Mouse (Mus musculus) ES-E14 (cell line): ENCODE data around the gene Pla2g6. TPM values are rescaled to one million over a fixed set of nuclear protein-coding genes. Genes with fewer than 3 reads are reported as not detected.

Experiments used
- DNase-seq: peaks from one replicate; pipeline ENCODE4 v3.0.0-alpha.2; 2013; ENCODE audit warnings: low read depth, low spot score
- H3K27ac ChIP-seq: 2 replicates; pipeline ENCODE4 v1.5.1; 2012; ENCODE audit warnings: low read depth, mild to moderate bottlenecking, low read length, moderate library complexity, mixed read lengths; ENCODE audit not compliant: poor library complexity, insufficient read depth, severe bottlenecking
- H3K36me3 ChIP-seq: 2 replicates; pipeline ENCODE4 v1.6.1; 2012; ENCODE audit warnings: mild to moderate bottlenecking, low read length, moderate library complexity, mixed read lengths; ENCODE audit not compliant: control insufficient read depth, poor library complexity, insufficient read depth, severe bottlenecking
- H3K4me1 ChIP-seq, 2 experiments: fragments of 150-350 bp in 1 of 2; sonication (generic) in 1 of 2; 2 replicates each; pipeline ENCODE4 v1.6.1; 2012; ENCODE audit warnings: low read length in 2 of 2, mild to moderate bottlenecking in 1 of 2, mixed read lengths in 1 of 2; ENCODE audit not compliant: control insufficient read depth in 2 of 2, insufficient read depth in 2 of 2, poor library complexity in 1 of 2
- H3K4me3 ChIP-seq, 2 experiments: fragments of 150-350 bp in 1 of 2; sonication (generic) in 1 of 2; 2 replicates each; pipeline ENCODE4 v1.5.1; 2012; ENCODE audit warnings: low read length in 2 of 2, low read depth in 1 of 2, mild to moderate bottlenecking in 1 of 2, mixed read lengths in 1 of 2; ENCODE audit not compliant: insufficient read depth in 1 of 2, poor library complexity in 1 of 2, severe bottlenecking in 1 of 2
- H3K9ac ChIP-seq: 2 replicates; pipeline ENCODE4 v1.6.1; 2012; ENCODE audit warnings: low read depth, mild to moderate bottlenecking, low read length, mixed read lengths; ENCODE audit not compliant: poor library complexity, insufficient read depth, severe bottlenecking
- H3K9me3 ChIP-seq: fragments of 150-350 bp; sonication (generic); 2 replicates; pipeline ENCODE4 v1.6.1; 2012; ENCODE audit warnings: low read depth, mild to moderate bottlenecking, low read length; ENCODE audit not compliant: control insufficient read depth, insufficient read depth
- CHD2 ChIP-seq: IDR thresholded peaks from 2 replicates; pipeline ENCODE4 v1.6.1; 2014; ENCODE audit warnings: mild to moderate bottlenecking, low read depth, low read length, inconsistent platforms
- HCFC1 ChIP-seq: IDR thresholded peaks from 2 replicates; pipeline ENCODE4 v1.6.1; 2012; ENCODE audit warnings: low read length, inconsistent platforms, borderline replicate concordance; ENCODE audit not compliant: insufficient read depth
- MAFK ChIP-seq: IDR thresholded peaks from 2 replicates; pipeline ENCODE4 v1.6.1; 2014; ENCODE audit warnings: mild to moderate bottlenecking, low read depth, low read length, inconsistent platforms; ENCODE audit not compliant: insufficient read depth
- ZC3H11A ChIP-seq: IDR thresholded peaks from 2 replicates; pipeline ENCODE4 v1.6.1; 2012; ENCODE audit warnings: low read depth, mild to moderate bottlenecking, inconsistent platforms, low read length, borderline replicate concordance
- ZNF384 ChIP-seq: IDR thresholded peaks from 2 replicates; pipeline ENCODE4 v1.6.1; 2012; ENCODE audit warnings: low read depth, low read length, inconsistent platforms
- in situ Hi-C, 2 experiments: fragments of 600-800 bp; cut with MboI; formaldehyde crosslinking; loops; one replicate each; pipeline ENCODE4 v1.15.1; 2025; ENCODE audit warnings: low sequenced_read_pairs in 2 of 2, inconsistent platforms in 1 of 2; ENCODE audit not compliant: unreplicated experiment in 2 of 2
- total RNA-seq: library from RNA; depleted of rRNA; stranded (reverse); fragments of 300-350 nt; gene quantifications from 2 replicates; pipeline ENCODE4 v1.2.3, GENCODE M21; 2012

Pla2g6 gene
- total RNA-seq, 1 experiment, result 59.2 TPM

DNA sequence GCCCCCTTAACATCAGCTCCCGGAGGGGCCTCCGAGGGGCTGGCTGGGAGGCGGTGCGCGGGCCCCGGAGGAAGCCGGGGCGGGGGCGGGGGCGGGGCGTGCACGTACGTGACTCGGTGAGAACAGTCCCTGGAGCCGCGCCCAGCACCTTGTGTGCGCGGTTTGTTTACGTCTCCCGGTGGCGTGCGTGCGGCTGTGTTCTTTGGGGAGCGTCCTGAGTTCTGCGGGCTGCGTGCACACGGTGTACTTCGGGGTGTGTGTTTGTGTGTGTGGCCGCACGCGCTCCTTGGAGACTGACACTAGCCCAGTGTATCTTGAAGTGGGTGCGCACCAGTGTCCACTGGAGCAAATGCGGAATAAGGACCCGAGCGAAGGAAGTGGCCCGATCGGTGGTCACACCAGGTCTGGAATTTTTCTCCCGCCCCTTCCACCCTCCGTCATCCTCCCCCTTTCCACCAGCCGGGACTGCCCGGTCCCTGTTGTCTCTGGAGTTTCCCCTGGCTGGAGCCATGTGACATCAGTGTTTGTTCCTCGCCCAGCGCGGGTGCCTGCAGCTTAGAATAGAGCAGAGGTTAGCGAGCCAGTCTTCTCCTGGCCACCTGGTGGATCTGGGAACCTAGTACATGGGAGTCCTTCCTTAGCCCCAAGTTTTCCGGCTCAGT is 19.8 kb upstream of the Pla2g6 start:
- H3K4me1 ChIP-seq, result peaks cover 6 to 32% of the 10 kb centered on the region in 2 experiments
- H3K4me3 ChIP-seq, result peak overlapping the region; percentile 87 to 97
- no peaks in the 10 kb centered on the region for H3K9me3 ChIP-seq
- H3K36me3 ChIP-seq, result no peaks in the 10 kb centered on the region
- in situ Hi-C loops, result no loop called here
- H3K27ac ChIP-seq, result peak overlapping the region; percentile 91; the same call in 1 of the 2 replicates
- no peak for DNase-seq
- H3K9ac ChIP-seq, result peak overlapping the region; percentile 95
- TF ChIP-seq CHD2 (no peak), MAFK (no peak), ZC3H11A (no peak), ZNF384 (no peak), HCFC1 (no peak)

DNA sequence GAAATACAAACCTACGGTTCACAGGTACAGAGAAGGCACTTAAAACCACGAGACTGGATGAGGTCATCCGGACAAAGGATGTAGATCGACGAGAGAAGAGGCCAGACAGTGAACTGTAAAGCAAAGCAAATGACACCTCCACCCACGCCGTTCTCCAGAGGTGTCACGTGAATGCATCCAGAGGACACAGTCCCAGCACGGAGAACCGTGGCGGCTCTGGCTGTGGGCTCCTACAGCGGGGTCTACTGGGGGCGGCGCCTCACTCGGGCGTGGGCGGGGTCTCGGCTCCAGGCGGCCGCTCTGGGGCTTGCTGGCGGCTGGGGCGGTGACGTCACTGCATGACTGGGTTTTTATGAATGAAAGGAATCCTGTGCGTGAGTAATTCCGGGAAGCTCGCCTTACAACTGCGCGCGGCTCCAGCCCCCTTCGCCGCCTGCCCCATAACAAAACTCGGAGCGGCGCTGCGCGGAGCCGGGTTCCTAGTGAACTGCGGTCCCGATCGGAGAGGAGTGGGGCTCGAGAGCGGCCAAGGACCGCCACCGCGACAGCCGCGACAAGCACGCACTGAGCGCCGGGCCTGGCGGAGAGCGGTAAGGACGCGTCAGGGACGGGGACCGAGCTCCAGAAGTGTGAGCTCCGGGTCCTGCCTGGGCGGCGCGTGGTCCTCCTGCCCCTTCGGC is 19.1 kb upstream of the Pla2g6 start:
- H3K36me3 ChIP-seq, result no peaks in the 10 kb centered on the region
- no peaks in the 10 kb centered on the region for H3K9me3 ChIP-seq
- peak overlapping the region; percentile 95 for H3K9ac ChIP-seq
- DNase-seq, result peak; percentile 93
- H3K27ac ChIP-seq, result peak overlapping the region; percentile 91; the same call in 1 of the 2 replicates
- peaks cover 3 to 26% of the 10 kb centered on the region in 2 experiments; a peak in 3 of 4 replicates for H3K4me1 ChIP-seq
- TF ChIP-seq ZC3H11A (no peak), CHD2 (no peak), MAFK (peak; percentile 68), ZNF384 (no peak)
- peak overlapping the region; percentile 87 to 97 for H3K4me3 ChIP-seq
- in situ Hi-C loops, result no loop called here

DNA sequence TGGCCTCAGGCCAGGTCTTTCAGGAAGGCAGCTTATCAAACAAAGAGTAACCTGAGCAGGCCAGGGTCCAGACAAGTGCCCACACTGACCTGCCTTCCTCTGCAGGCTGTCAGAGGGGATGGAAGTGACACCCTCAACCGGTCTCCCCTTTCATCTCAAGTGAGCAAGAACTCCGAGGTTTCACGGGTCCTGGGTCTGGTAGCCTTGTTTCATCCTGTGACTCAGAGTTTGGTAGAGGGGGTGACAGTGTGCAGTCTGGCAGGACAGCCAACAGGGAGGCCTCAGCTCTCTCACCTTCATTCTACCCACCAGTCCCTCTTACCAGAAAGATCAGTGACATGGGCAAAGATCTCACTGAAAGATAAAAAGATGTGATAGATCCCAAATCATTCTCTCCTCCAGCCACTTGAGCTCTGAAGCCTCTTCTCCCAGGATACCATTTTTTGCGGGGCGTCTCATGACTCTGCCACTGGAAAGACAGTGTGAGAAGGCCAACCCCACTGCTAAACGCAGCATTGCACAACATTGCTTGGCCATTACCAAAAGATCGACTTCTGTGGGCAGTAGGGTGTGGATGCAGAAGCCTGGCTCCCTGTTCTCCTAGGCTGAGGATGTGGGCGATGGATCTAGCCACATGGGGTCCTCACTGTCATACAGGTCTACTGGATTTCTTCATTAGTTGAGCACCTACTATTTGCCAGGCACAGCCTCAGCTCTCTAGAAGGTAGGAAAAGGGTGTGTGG is 18.0 kb upstream of the Pla2g6 start, which contains the start of gene Maff:
Gene Maff, plus strand, starts transcription at position 571 of the 743 bp plus-strand sequence.
- Histone ChIP-seq H3K9ac (peak within 1 kb of the TSS; percentile 95), H3K36me3 (no peaks in the 10 kb centered on the region), H3K4me3 (peak within 1 kb of the TSS; percentile 87 to 97), H3K27ac (peak within 1 kb of the TSS; percentile 91; the same call in 1 of the 2 replicates), H3K9me3 (no peaks in the 10 kb centered on the region), H3K4me1 (peaks cover 3 to 16% of the 10 kb centered on the region in 2 experiments; a peak in 2 of 4 replicates)
- in situ Hi-C loops, result no loop called here
- TF ChIP-seq HCFC1 (no peak), MAFK (no peak), ZNF384 (no peak), ZC3H11A (no peak), CHD2 (no peak)
- no peak for DNase-seq

DNA sequence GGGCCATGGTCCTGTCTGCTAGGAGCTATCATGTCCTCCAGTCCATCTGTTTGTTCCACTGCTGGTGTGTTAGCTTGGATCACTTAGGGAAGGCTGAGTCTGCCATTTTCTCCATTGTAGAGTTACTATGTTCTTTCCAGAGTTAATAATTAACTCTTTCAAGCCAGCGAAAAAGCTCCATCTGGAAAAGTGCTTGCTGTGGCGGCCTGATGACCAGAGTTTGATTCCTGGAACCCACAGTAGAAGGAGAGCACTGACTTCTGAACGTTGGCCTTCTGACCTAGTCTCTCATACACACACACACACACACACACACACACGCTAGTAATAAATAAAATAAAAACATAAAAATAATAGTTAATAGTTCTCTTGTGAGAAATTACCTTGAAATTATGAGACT is 16.4 kb upstream of the Pla2g6 start:
- no peak for TF ChIP-seq MAFK
- TF ChIP-seq ZC3H11A, result no peak
- no peak for TF ChIP-seq ZNF384
- no peak for TF ChIP-seq CHD2
- TF ChIP-seq HCFC1, result no peak
- DNase-seq, result no peak
- Histone ChIP-seq H3K9me3 (no peaks in the 10 kb centered on the region), H3K4me3 (no peak overlapping the region), H3K36me3 (no peaks in the 10 kb centered on the region), H3K4me1 (peaks cover 3 to 6% of the 10 kb centered on the region in 2 experiments; a peak in 2 of 4 replicates), H3K9ac (no peak overlapping the region), H3K27ac (no peak overlapping the region)
- in situ Hi-C loops, result no loop called here
